Mouse (Mus musculus) lung, postnatal 0 days (tissue): ENCODE results near the gene Slc7a10. TPM values are rescaled to one million over a fixed set of nuclear protein-coding genes. Genes with fewer than 3 reads are reported as not detected.

Source experiments
- ATAC-seq: fragments of 200-750 bp; cut with Nextera tagmentation; 2 replicates; pipeline ENCODE4 v1.8.0; 2017; ENCODE audit warnings: moderate library complexity
- DNase-seq: peaks from one replicate; pipeline ENCODE4 v3.0.0-alpha.2; 2016; ENCODE audit warnings: low spot score
- H3K27ac ChIP-seq: fragments of 300-500 bp; sonication (generic); 2 replicates; pipeline ENCODE4 v1.5.1; 2014; ENCODE audit warnings: antibody characterized with exemption, mild to moderate bottlenecking, low read length, mixed read lengths
- H3K27me3 ChIP-seq: fragments of 300-500 bp; sonication (generic); replicated peaks from 2 replicates; pipeline ENCODE4 v1.6.1; 2014; ENCODE audit warnings: low read length, mixed read lengths; ENCODE audit not compliant: insufficient read depth
- H3K36me3 ChIP-seq: fragments of 300-500 bp; sonication (generic); 2 replicates; pipeline ENCODE4 v1.6.1; 2014; ENCODE audit warnings: low read length, mixed read lengths; ENCODE audit not compliant: insufficient read depth
- H3K4me1 ChIP-seq: fragments of 300-500 bp; sonication (generic); 2 replicates; pipeline ENCODE4 v1.6.1; 2014; ENCODE audit warnings: antibody characterized with exemption, low read depth, low read length, mixed read lengths; ENCODE audit not compliant: insufficient read depth
- H3K4me2 ChIP-seq: fragments of 300-500 bp; sonication (generic); replicated peaks from 2 replicates; pipeline ENCODE4 v1.6.1; 2014; ENCODE audit warnings: low read depth, mild to moderate bottlenecking, low read length, moderate library complexity, mixed read lengths
- H3K4me3 ChIP-seq: fragments of 300-500 bp; sonication (generic); 2 replicates; pipeline ENCODE4 v1.5.1; 2014; ENCODE audit warnings: low read depth, low read length
- H3K9ac ChIP-seq: fragments of 300-500 bp; sonication (generic); replicated peaks from 2 replicates; pipeline ENCODE4 v1.6.1; 2014; ENCODE audit warnings: low read depth, mild to moderate bottlenecking
- H3K9me3 ChIP-seq: fragments of 300-500 bp; sonication (generic); 2 replicates; pipeline ENCODE4 v1.6.1; 2016; ENCODE audit warnings: low read length, mixed read lengths
- CTCF ChIP-seq: IDR thresholded peaks from 2 replicates; pipeline ENCODE4 v1.5.1; 2016; ENCODE audit warnings: antibody characterized with exemption, mild to moderate bottlenecking
- EP300 ChIP-seq: IDR thresholded peaks from 2 replicates; pipeline ENCODE4 v1.6.1; 2016; ENCODE audit warnings: antibody characterized with exemption, mild to moderate bottlenecking, control low read depth
- WGBS: fragments of 180-500 bp; shearing (Covaris S2); extraction: QIAGEN DNeasy Blood & Tissue Kit; methylation state at CpG from one replicate; pipeline ENCODE4 v1.1.7; 2014; 5-methylcytosine and 5-hydroxymethylcytosine counted together
- polyA plus RNA-seq: library from polyadenylated mRNA; unstranded; fragments of >200 nt; fragmentation: Nextera tagmentation; extraction: Ambion mirVana; gene quantifications from 2 replicates; pipeline ENCODE4 v1.2.1, GENCODE M21; 2015

Slc7a10 gene
- polyA plus RNA-seq, 1 experiment from 2014 or later = 21.7 TPM

- Histone ChIP-seq H3K27me3 (no peaks in the 10 kb centered on the region), H3K27ac (no peak overlapping the region), H3K36me3 (no peaks in the 10 kb centered on the region), H3K4me2 (no peak overlapping the region), H3K4me3 (no peak overlapping the region), H3K9ac (no peak overlapping the region), H3K4me1 (no peaks in the 10 kb centered on the region), H3K9me3 (no peaks in the 10 kb centered on the region)
- ATAC-seq (no peak), DNase-seq (no peak)
- WGBS = 90% methylated on average over 4 of the region's 4 CpGs
- TF ChIP-seq EP300 (no peak), CTCF (no peak)
These were observed 25.6 kb downstream of the Slc7a10 start for GRCm38 (mm10) chr7:35211791-35212190.

- no peaks in the 10 kb centered on the region for H3K27me3 ChIP-seq
- H3K27ac ChIP-seq = no peak overlapping the region
- peak; percentile 26 for DNase-seq
These were observed 28.4 kb downstream of the Slc7a10 start for GRCm38 (mm10) chr7:35214442-35215222.

DNA sequence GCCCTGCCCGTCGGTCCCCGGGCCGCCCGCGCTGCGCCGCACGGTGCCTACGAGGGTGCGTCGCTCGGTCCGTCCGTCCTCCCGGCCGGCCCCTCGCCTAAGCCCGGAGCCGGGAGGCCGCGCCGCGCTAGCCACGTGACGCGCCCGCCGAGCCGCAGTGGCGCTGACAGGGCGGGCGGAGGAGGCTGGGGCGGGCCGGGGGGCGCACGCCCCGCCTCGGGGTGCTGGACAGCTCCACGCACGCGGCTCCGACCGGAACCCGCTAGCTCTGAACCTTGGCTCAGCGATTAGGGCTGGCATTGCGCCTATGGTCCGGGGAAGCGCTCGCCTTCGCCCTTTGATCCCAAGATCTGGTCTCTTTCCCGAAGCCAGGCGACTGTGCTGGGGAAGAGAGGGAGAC, 29.0 kb downstream of the Slc7a10 start, which contains the start of gene Lrp3:
TSS of gene Lrp3 (minus strand) at position 274 of the 400 bp plus-strand sequence.
- Histone ChIP-seq H3K9ac (peak within 1 kb of the TSS; percentile 36; the same call in 1 of the 2 replicates), H3K4me3 (peak within 1 kb of the TSS; percentile 57), H3K4me2 (peak within 1 kb of the TSS; percentile 86), H3K36me3 (no peaks in the 10 kb centered on the region), H3K9me3 (no peaks in the 10 kb centered on the region), H3K4me1 (no peaks in the 10 kb centered on the region), H3K27ac (no peak within 1 kb of the TSS), H3K27me3 (no peaks in the 10 kb centered on the region)
- ATAC-seq (peak; percentile 95), DNase-seq (peak; percentile 72)
- WGBS = 0% methylated on average over 9 of the region's 53 CpGs
- TF ChIP-seq EP300 = no peak
- no peak for TF ChIP-seq CTCF

More at GRCm38 (mm10) chr7:35214442-35215222, 28.4 kb downstream of the Slc7a10 start:
- ATAC-seq = peak; percentile 63
- H3K9me3 ChIP-seq = no peaks in the 10 kb centered on the region
- peak overlapping the region; percentile 36; the same call in 1 of the 2 replicates for H3K9ac ChIP-seq
- peak overlapping the region; percentile 57 for H3K4me3 ChIP-seq
- H3K4me1 ChIP-seq = no peaks in the 10 kb centered on the region
- TF ChIP-seq EP300 = no peak
- TF ChIP-seq CTCF = no peak
- no peaks in the 10 kb centered on the region for H3K36me3 ChIP-seq
- 2% methylated on average over 20 of the region's 79 CpGs for WGBS
- H3K4me2 ChIP-seq = peak overlapping the region; percentile 86

DNA sequence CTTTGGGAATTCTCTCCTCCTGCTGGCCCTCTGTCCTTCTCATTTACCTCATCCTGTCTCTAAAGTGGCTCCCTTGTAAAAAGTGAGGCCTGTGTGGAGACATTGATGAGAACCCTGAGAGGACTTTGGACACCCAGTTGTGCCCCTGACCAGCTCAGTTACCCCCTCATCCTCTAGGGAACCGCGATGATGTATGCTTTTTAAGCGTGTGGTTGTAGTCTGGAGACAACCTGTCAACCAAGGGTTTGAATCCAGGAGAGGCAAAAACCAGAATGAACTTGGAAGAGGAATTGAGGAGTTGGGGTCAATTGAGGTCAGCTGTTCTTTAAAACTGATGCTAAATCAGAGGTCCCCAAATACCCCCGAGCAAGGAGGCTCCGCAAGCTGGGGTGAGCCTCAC, 29.5 kb downstream of the Slc7a10 start:
- no peaks in the 10 kb centered on the region for H3K27me3 ChIP-seq
- no peaks in the 10 kb centered on the region for H3K9me3 ChIP-seq
- ATAC-seq (no peak), DNase-seq (no peak)
- no peak overlapping the region for H3K27ac ChIP-seq
- WGBS = 47% methylated on average over 5 of the region's 5 CpGs
- TF ChIP-seq EP300 (no peak), CTCF (no peak)
- no peaks in the 10 kb centered on the region for H3K4me1 ChIP-seq
- no peak overlapping the region for H3K9ac ChIP-seq
- H3K4me3 ChIP-seq = peak overlapping the region; percentile 57; the same call in 1 of the 2 replicates
- H3K4me2 ChIP-seq = peak overlapping the region; percentile 86
- H3K36me3 ChIP-seq = no peaks in the 10 kb centered on the region

GRCm38 (mm10) chr7:35220694-35221365, 34.6 kb downstream of the Slc7a10 start:
- H3K27me3 ChIP-seq = no peaks in the 10 kb centered on the region
- no peak for DNase-seq
- no peak overlapping the region for H3K4me2 ChIP-seq
- H3K9ac ChIP-seq = no peak overlapping the region
- H3K27ac ChIP-seq = no peak overlapping the region
- 60% methylated on average over 9 of the region's 9 CpGs for WGBS
- H3K9me3 ChIP-seq = no peaks in the 10 kb centered on the region
- H3K4me3 ChIP-seq = no peak overlapping the region
- no peaks in the 10 kb centered on the region for H3K36me3 ChIP-seq
- ATAC-seq = no peak
- no peak for TF ChIP-seq EP300
- TF ChIP-seq CTCF = no peak
- H3K4me1 ChIP-seq = no peaks in the 10 kb centered on the region

DNA sequence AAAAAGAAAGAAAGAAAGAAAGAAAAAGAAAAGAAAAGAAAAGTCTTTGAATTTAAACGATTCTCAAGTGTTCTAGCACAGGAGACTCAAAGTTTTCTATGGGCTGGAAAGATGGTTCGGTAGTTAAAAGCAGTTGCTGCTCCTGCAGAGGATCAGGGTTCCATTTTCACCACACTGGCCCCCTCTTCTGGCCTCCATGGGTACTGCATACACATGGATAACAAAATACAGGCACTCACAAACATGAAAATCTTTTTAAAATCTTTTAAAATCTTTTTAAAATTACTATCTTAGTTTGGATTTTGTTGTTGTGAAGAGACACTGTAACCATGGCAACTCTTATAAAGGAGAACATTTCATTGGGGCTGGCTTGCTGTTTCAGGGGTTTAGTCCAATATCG, 44.1 kb downstream of the Slc7a10 start:
- H3K9me3 ChIP-seq = peaks cover 4% of the 10 kb centered on the region; the same call in 1 of the 2 replicates
- H3K4me1 ChIP-seq = no peaks in the 10 kb centered on the region
- TF ChIP-seq CTCF (peak; percentile 38), EP300 (no peak)
- no peak overlapping the region for H3K27ac ChIP-seq
- H3K27me3 ChIP-seq = no peaks in the 10 kb centered on the region
- H3K9ac ChIP-seq = no peak overlapping the region
- H3K4me3 ChIP-seq = no peak overlapping the region
- DNase-seq (peak; percentile 9), ATAC-seq (no peak)
- 69% methylated on average over 3 of the region's 3 CpGs for WGBS
- no peaks in the 10 kb centered on the region for H3K36me3 ChIP-seq
- H3K4me2 ChIP-seq = no peak overlapping the region
